Mouse (Mus musculus): ENCODE data around the gene Sec22c.

- TF ChIP-seq CTCF (IDR thresholded peaks at IDR 0.05; ENCODE audit: control insufficient read depth, insufficient read depth, insufficient replicate concordance, low read depth, low read length) (no peak), POLR2A (IDR thresholded peaks at IDR 0.05; ENCODE audit: control insufficient read depth, low read depth, low read length) (no peak)
Measured at GRCm38 (mm10) chr9:121663467-121663866, 41.8 kb downstream of the Sec22c start.

Measured in testis, adult 2 months (tissue).